Mouse (Mus musculus) forebrain, embryonic 10.5 days (tissue): ENCODE results near the gene Atp13a2. TPM values are rescaled to one million over a fixed set of nuclear protein-coding genes. Genes with fewer than 3 reads are reported as not detected.

Experiments used
- DNase-seq: peaks from one replicate; pipeline ENCODE4 v3.0.0-alpha.2; 2017; ENCODE audit warnings: low spot score; ENCODE audit errors: extremely low spot score
- H3K27ac ChIP-seq: fragments of 300-500 bp; sonication (generic); 2 replicates; pipeline ENCODE4 v1.5.1; 2016; ENCODE audit warnings: mild to moderate bottlenecking
- H3K27me3 ChIP-seq: fragments of 300-500 bp; sonication (generic); 2 replicates; pipeline ENCODE4 v1.6.1; 2016; ENCODE audit warnings: mild to moderate bottlenecking; ENCODE audit not compliant: poor library complexity, severe bottlenecking
- H3K36me3 ChIP-seq: fragments of 300-500 bp; sonication (generic); replicated peaks from 2 replicates; pipeline ENCODE4 v1.6.1; 2016; ENCODE audit warnings: mild to moderate bottlenecking, moderate library complexity
- H3K4me1 ChIP-seq: fragments of 300-500 bp; sonication (generic); 2 replicates; pipeline ENCODE4 v1.6.1; 2016
- H3K4me3 ChIP-seq: fragments of 300-500 bp; sonication (generic); 2 replicates; pipeline ENCODE4 v1.5.1; 2016; ENCODE audit warnings: mild to moderate bottlenecking, moderate library complexity
- H3K9me3 ChIP-seq: fragments of 300-500 bp; sonication (generic); 2 replicates; pipeline ENCODE4 v1.6.1; 2016; ENCODE audit warnings: mild to moderate bottlenecking, moderate library complexity
- WGBS: fragments of 180-500 bp; shearing (Covaris S2); methylation state at CpG from one replicate; pipeline ENCODE4 v1.1.7; 2016; 5-methylcytosine and 5-hydroxymethylcytosine counted together
- polyA plus RNA-seq: library from polyadenylated mRNA; unstranded; fragments of >200 nt; fragmentation: Nextera tagmentation; extraction: Ambion mirVana; gene quantifications from 2 replicates; pipeline ENCODE4 v1.2.1, GENCODE M21; 2016

The Atp13a2 gene
- polyA plus RNA-seq, 1 experiment from 2014 or later: 39.9 TPM

GRCm38 (mm10) chr4:140951861-140952641 is 34.6 kb upstream of the Atp13a2 start:
- Histone ChIP-seq H3K9me3 (no peaks in the 10 kb centered on the region), H3K27me3 (peaks cover 5% of the 10 kb centered on the region; the same call in 1 of the 2 replicates), H3K4me3 (no peak overlapping the region), H3K36me3 (no peaks in the 10 kb centered on the region), H3K4me1 (peaks cover 9% of the 10 kb centered on the region), H3K27ac (0 out of 2 replicates have a peak overlapping the region, but pooled peaks have one; percentile 25)
- DNase-seq: no peak
- 92% methylated on average over 18 of the region's 18 CpGs for WGBS

- Histone ChIP-seq H3K4me1 (peaks cover 41% of the 10 kb centered on the region), H3K9me3 (no peaks in the 10 kb centered on the region), H3K4me3 (peak overlapping the region; percentile 53), H3K27me3 (peaks cover 8% of the 10 kb centered on the region; the same call in 1 of the 2 replicates), H3K36me3 (no peaks in the 10 kb centered on the region), H3K27ac (peak overlapping the region; percentile 76)
- WGBS: 5% methylated on average over 17 of the region's 17 CpGs
- DNase-seq: no peak
Observed at GRCm38 (mm10) chr4:140957131-140957702, 29.5 kb upstream of the Atp13a2 start.

- WGBS: under 1% methylated on average over 13 of the region's 13 CpGs
- peak overlapping the region; percentile 76 for H3K27ac ChIP-seq
- H3K9me3 ChIP-seq: no peaks in the 10 kb centered on the region
- H3K4me1 ChIP-seq: peaks cover 46% of the 10 kb centered on the region
- no peaks in the 10 kb centered on the region for H3K36me3 ChIP-seq
- peak; percentile 77 for DNase-seq
- peaks cover 8% of the 10 kb centered on the region; the same call in 1 of the 2 replicates for H3K27me3 ChIP-seq
- peak overlapping the region; percentile 53 for H3K4me3 ChIP-seq
Observed at GRCm38 (mm10) chr4:140957725-140958124, 28.9 kb upstream of the Atp13a2 start.

- DNase-seq: no peak
- no peaks in the 10 kb centered on the region; the same call in 1 of the 2 replicates for H3K36me3 ChIP-seq
- peaks cover 52% of the 10 kb centered on the region for H3K4me1 ChIP-seq
- no peaks in the 10 kb centered on the region for H3K9me3 ChIP-seq
- WGBS: 67% methylated on average over 6 of the region's 6 CpGs
- H3K27ac ChIP-seq: no peak overlapping the region
- H3K4me3 ChIP-seq: no peak overlapping the region
- H3K27me3 ChIP-seq: peaks cover 8% of the 10 kb centered on the region; the same call in 1 of the 2 replicates
Observed at GRCm38 (mm10) chr4:140958319-140958718, 28.4 kb upstream of the Atp13a2 start.

- Histone ChIP-seq H3K9me3 (no peaks in the 10 kb centered on the region), H3K4me3 (no peak overlapping the region), H3K4me1 (peaks cover 56% of the 10 kb centered on the region), H3K27me3 (peaks cover 8% of the 10 kb centered on the region; the same call in 1 of the 2 replicates), H3K27ac (no peak overlapping the region), H3K36me3 (no peaks in the 10 kb centered on the region; the same call in 1 of the 2 replicates)
- 91% methylated on average over 7 of the region's 7 CpGs for WGBS
- DNase-seq: no peak
Observed at GRCm38 (mm10) chr4:140959128-140959679, 27.5 kb upstream of the Atp13a2 start.

- Histone ChIP-seq H3K27me3 (peaks cover 8% of the 10 kb centered on the region; the same call in 1 of the 2 replicates), H3K9me3 (no peaks in the 10 kb centered on the region), H3K27ac (peak overlapping the region; percentile 95), H3K36me3 (no peaks in the 10 kb centered on the region; the same call in 1 of the 2 replicates), H3K4me3 (no peak overlapping the region), H3K4me1 (peaks cover 63% of the 10 kb centered on the region)
- no peak for DNase-seq
- WGBS: 80% methylated on average over 10 of the region's 10 CpGs
Observed at GRCm38 (mm10) chr4:140959715-140960479, 26.8 kb upstream of the Atp13a2 start.

- WGBS: 5% methylated on average over 37 of the region's 37 CpGs
- peak; percentile 98 for DNase-seq
- peaks cover 64% of the 10 kb centered on the region for H3K4me1 ChIP-seq
Observed at GRCm38 (mm10) chr4:140960781-140961466, 25.7 kb upstream of the Atp13a2 start, which contains the start of gene Sdhb. Gene Sdhb (plus strand): TSS chr4:140961203.

GRCm38 (mm10) chr4:140961467-140962206 is 25.0 kb upstream of the Atp13a2 start:
- Histone ChIP-seq H3K4me3 (peak overlapping the region; percentile 98), H3K27ac (peak overlapping the region; percentile 95), H3K9me3 (no peaks in the 10 kb centered on the region), H3K27me3 (peaks cover 7% of the 10 kb centered on the region; the same call in 1 of the 2 replicates), H3K36me3 (peaks cover 10% of the 10 kb centered on the region), H3K4me1 (peaks cover 61% of the 10 kb centered on the region)
- 2% methylated on average over 38 of the region's 38 CpGs for WGBS
- peak; percentile 34 for DNase-seq

More at GRCm38 (mm10) chr4:140960781-140961466, 25.7 kb upstream of the Atp13a2 start, which contains the start of gene Sdhb:
- peak within 1 kb of the TSS; percentile 98 for H3K4me3 ChIP-seq
- peaks cover 3% of the 10 kb centered on the region for H3K36me3 ChIP-seq
- no peaks in the 10 kb centered on the region for H3K9me3 ChIP-seq
- H3K27me3 ChIP-seq: peaks cover 8% of the 10 kb centered on the region; the same call in 1 of the 2 replicates
- peak within 1 kb of the TSS; percentile 95 for H3K27ac ChIP-seq

GRCm38 (mm10) chr4:140962207-140962909 is 24.3 kb upstream of the Atp13a2 start:
- Histone ChIP-seq H3K9me3 (no peaks in the 10 kb centered on the region), H3K36me3 (peaks cover 17% of the 10 kb centered on the region), H3K27me3 (no peaks in the 10 kb centered on the region), H3K27ac (peak overlapping the region; percentile 95), H3K4me1 (peaks cover 54% of the 10 kb centered on the region), H3K4me3 (peak overlapping the region; percentile 98)
- DNase-seq: no peak
- WGBS: 77% methylated on average over 8 of the region's 8 CpGs

- DNase-seq: no peak
- Histone ChIP-seq H3K4me1 (peaks cover 48% of the 10 kb centered on the region), H3K9me3 (no peaks in the 10 kb centered on the region), H3K27me3 (no peaks in the 10 kb centered on the region), H3K4me3 (no peak overlapping the region; the same call in 1 of the 2 replicates), H3K27ac (no peak overlapping the region), H3K36me3 (peaks cover 23% of the 10 kb centered on the region)
- WGBS: 55% methylated on average over 5 of the region's 5 CpGs
Observed at GRCm38 (mm10) chr4:140962950-140963349, 23.7 kb upstream of the Atp13a2 start.
